Mouse (Mus musculus) midbrain, embryonic 13.5 days (tissue): ENCODE results near the gene Blvrb. TPM values are rescaled to one million over a fixed set of nuclear protein-coding genes. Genes with fewer than 3 reads are reported as not detected.
"Not testable (repeated sequence)": the region's sequence is repeated elsewhere in the genome, so short reads cannot be mapped to it uniquely, and the experiment has no call there.

Experiments
- ATAC-seq: fragments of 200-750 bp; cut with Nextera tagmentation; 2 replicates; pipeline ENCODE4 v1.8.0; 2017; ENCODE audit warnings: mild to moderate bottlenecking, moderate TSS enrichment, moderate library complexity
- H3K27ac ChIP-seq: fragments of 300-500 bp; sonication (generic); 2 replicates; pipeline ENCODE4 v1.5.1; 2015; ENCODE audit warnings: inconsistent platforms, mild to moderate bottlenecking, moderate library complexity
- H3K27me3 ChIP-seq: fragments of 300-500 bp; sonication (generic); 2 replicates; pipeline ENCODE4 v1.6.1; 2015; ENCODE audit warnings: mild to moderate bottlenecking, inconsistent platforms
- H3K36me3 ChIP-seq: fragments of 300-500 bp; sonication (generic); 2 replicates; pipeline ENCODE4 v1.6.1; 2015; ENCODE audit warnings: mild to moderate bottlenecking, inconsistent platforms
- H3K4me1 ChIP-seq: fragments of 300-500 bp; sonication (generic); replicated peaks from 2 replicates; pipeline ENCODE4 v1.6.1; 2015; ENCODE audit warnings: inconsistent platforms
- H3K4me2 ChIP-seq: fragments of 300-500 bp; sonication (generic); replicated peaks from 2 replicates; pipeline ENCODE4 v1.6.1; 2015; ENCODE audit warnings: moderate library complexity, mild to moderate bottlenecking, inconsistent platforms
- H3K4me3 ChIP-seq: fragments of 300-500 bp; sonication (generic); replicated peaks from 2 replicates; pipeline ENCODE4 v1.5.1; 2015; ENCODE audit warnings: mild to moderate bottlenecking, inconsistent platforms
- H3K9ac ChIP-seq: fragments of 300-500 bp; sonication (generic); replicated peaks from 2 replicates; pipeline ENCODE4 v1.6.1; 2015; ENCODE audit warnings: mild to moderate bottlenecking, inconsistent platforms
- H3K9me3 ChIP-seq: fragments of 300-500 bp; sonication (generic); 2 replicates; pipeline ENCODE4 v1.6.1; 2016; ENCODE audit warnings: mild to moderate bottlenecking, inconsistent platforms
- WGBS: fragments of 180-500 bp; shearing (Covaris S2); methylation state at CpG from one replicate; pipeline ENCODE4 v1.1.7; 2015; 5-methylcytosine and 5-hydroxymethylcytosine counted together
- polyA plus RNA-seq: library from polyadenylated mRNA; unstranded; fragments of >200 nt; fragmentation: Nextera tagmentation; extraction: Ambion mirVana; gene quantifications from 2 replicates; pipeline ENCODE4 v1.2.1, GENCODE M21; 2015

Gene Blvrb
- polyA plus RNA-seq, 1 experiment from 2014 or later, result 16.1 TPM

DNA sequence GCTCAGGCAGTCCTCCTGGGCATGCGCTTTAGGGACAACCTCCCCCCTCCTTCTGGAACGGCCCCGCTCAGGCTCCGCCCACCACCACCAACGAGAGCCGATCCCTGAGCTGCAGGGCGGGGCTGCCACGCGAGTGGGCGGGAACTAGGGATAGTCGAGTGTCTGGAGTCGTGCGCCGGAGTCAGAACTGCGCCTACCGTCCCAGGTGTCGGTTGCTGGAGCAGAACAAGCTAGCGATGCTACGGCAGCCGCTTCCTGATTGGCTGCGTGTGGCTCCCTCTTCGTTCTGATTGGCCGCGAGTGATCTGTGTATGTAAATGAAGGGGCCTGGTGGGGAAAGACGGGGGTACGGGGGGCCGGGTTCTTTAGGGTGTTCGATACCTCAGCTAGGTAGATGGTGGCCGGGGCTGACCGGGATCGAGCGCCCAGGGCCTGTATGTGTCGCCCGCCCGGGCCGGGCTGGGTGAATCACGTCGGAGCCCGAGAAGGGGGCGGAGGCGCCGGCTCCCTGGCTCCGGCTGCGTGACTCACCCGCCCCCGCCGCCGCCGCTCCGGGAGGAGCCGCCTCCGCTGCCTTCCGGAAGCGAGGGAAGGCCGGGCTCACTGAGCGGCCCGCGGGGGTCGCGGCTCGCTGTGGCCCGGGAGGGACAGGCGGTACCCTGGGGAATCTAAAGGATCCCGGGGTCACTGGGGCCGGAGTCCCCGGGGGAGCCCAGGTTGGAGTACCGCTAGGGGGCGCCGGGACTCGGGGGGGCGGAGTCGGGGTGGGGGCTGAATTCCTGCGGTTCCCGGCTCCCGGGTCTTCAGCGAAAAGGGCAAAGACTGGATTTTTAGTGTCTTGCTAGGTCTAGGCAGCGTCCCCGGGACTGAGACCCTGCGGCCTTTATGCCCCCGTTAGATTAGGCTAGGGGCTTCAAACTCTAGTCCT lies 39.3 kb downstream of the Blvrb start, which contains the start of gene Sertad1:
TSS of gene Sertad1 (plus strand) at position 141 of the 928 bp plus-strand sequence.
- WGBS, result under 1% methylated on average over 80 of the region's 80 CpGs
- peak within 1 kb of the TSS; percentile 86 for H3K27ac ChIP-seq
- peaks cover 22% of the 10 kb centered on the region; the same call in 1 of the 2 replicates for H3K4me1 ChIP-seq
- peak; percentile 98 for ATAC-seq
- peak within 1 kb of the TSS; percentile 76 for H3K9ac ChIP-seq
- H3K4me3 ChIP-seq, result peak within 1 kb of the TSS; percentile 69
- H3K27me3 ChIP-seq, result peaks cover 23% of the 10 kb centered on the region; the same call in 1 of the 2 replicates
- H3K9me3 ChIP-seq, result no peaks in the 10 kb centered on the region
- no peaks in the 10 kb centered on the region for H3K36me3 ChIP-seq
- H3K4me2 ChIP-seq, result peak within 1 kb of the TSS; percentile 59

DNA sequence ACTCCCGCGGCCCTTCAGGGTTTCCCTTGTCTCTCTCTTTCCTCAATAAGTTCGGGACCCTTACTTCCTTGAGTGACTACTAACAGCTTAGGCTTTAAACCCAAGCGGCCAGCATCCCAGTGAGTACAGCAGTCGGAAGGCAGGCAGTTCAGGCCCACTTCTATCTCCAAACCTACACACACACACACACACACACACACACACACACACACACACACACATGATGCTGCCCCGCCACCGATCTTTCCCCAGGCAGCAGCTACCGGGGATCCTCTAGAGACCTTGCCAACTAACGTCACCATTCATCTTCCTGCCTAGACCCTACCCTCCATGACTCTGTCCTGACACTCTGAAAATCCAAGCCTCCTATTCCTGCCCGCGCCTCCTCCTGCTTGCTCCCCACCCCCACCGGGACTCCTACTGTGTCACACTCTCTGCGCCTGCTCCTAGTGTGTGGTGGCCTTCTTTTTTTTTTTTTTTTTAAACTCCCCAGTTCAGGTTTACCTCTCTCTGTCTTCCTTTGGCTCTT lies 40.0 kb downstream of the Blvrb start:
- Histone ChIP-seq H3K4me2 (peak overlapping the region; percentile 59), H3K4me1 (peaks cover 22% of the 10 kb centered on the region; the same call in 1 of the 2 replicates), H3K36me3 (no peaks in the 10 kb centered on the region), H3K4me3 (peak overlapping the region; percentile 69), H3K27ac (peak overlapping the region; percentile 86), H3K9ac (peak overlapping the region; percentile 76; the same call in 1 of the 2 replicates), H3K27me3 (peaks cover 23% of the 10 kb centered on the region; the same call in 1 of the 2 replicates), H3K9me3 (no peaks in the 10 kb centered on the region)
- ATAC-seq, result no peak
- 2% methylated on average over 13 of the region's 13 CpGs for WGBS

DNA sequence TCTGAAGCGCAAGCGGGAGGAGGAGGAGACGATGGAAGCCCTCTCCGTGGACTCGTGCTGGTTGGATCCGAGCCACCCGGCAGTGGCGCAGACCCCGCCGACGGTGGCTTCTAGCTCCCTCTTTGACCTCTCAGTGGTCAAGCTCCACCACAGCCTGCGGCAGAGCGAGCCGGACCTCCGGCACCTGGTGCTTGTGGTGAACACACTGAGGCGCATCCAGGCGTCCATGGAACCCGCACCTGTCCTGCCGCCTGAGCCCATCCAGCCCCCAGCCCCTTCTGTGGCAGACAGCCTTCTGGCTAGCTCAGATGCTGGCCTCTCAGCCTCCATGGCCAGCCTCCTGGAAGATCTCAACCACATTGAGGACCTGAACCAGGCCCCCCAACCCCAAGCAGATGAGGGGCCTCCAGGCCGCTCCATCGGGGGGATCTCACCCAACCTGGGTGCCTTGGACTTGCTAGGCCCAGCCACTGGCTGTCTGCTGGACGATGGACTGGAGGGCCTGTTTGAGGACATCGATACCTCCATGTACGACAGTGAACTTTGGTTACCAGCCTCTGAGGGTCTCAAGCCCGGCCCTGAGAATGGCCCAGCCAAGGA lies 41.6 kb downstream of the Blvrb start:
- Histone ChIP-seq H3K27me3 (peaks cover 23% of the 10 kb centered on the region; the same call in 1 of the 2 replicates), H3K27ac (no peak overlapping the region), H3K4me3 (no peak overlapping the region), H3K36me3 (no peaks in the 10 kb centered on the region), H3K9me3 (no peaks in the 10 kb centered on the region), H3K9ac (0 out of 2 replicates have a peak overlapping the region, but pooled peaks have one; percentile 4), H3K4me2 (0 out of 2 replicates have a peak overlapping the region, but pooled peaks have one; percentile 1), H3K4me1 (peaks cover 22% of the 10 kb centered on the region; the same call in 1 of the 2 replicates)
- ATAC-seq, result no peak
- WGBS, result 87% methylated on average over 25 of the region's 25 CpGs

DNA sequence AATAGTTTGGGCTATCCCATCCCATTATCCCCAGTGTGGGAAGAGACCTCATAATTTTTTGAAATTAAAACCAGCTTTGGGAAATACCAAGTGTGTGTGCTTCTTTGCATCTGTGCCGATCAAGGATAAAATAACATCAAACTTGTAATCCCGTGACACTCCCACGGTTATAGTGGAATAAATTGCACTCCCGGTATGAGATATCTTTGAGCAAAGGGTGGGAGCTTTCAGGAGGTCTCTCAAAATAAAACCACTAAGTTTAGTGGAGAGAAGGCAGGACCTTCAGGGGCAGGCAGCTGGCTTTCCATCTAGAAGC lies 42.4 kb downstream of the Blvrb start:
- Histone ChIP-seq H3K27me3 (peaks cover 22% of the 10 kb centered on the region; the same call in 1 of the 2 replicates), H3K9me3 (no peaks in the 10 kb centered on the region), H3K4me3 (peak overlapping the region; percentile 34), H3K36me3 (no peaks in the 10 kb centered on the region), H3K4me2 (peak overlapping the region; percentile 54), H3K4me1 (peaks cover 22% of the 10 kb centered on the region; the same call in 1 of the 2 replicates), H3K9ac (peak overlapping the region; percentile 44; the same call in 1 of the 2 replicates), H3K27ac (peak overlapping the region; percentile 44; the same call in 1 of the 2 replicates)
- no peak for ATAC-seq
- WGBS, result 49% methylated on average over 4 of the region's 4 CpGs

DNA sequence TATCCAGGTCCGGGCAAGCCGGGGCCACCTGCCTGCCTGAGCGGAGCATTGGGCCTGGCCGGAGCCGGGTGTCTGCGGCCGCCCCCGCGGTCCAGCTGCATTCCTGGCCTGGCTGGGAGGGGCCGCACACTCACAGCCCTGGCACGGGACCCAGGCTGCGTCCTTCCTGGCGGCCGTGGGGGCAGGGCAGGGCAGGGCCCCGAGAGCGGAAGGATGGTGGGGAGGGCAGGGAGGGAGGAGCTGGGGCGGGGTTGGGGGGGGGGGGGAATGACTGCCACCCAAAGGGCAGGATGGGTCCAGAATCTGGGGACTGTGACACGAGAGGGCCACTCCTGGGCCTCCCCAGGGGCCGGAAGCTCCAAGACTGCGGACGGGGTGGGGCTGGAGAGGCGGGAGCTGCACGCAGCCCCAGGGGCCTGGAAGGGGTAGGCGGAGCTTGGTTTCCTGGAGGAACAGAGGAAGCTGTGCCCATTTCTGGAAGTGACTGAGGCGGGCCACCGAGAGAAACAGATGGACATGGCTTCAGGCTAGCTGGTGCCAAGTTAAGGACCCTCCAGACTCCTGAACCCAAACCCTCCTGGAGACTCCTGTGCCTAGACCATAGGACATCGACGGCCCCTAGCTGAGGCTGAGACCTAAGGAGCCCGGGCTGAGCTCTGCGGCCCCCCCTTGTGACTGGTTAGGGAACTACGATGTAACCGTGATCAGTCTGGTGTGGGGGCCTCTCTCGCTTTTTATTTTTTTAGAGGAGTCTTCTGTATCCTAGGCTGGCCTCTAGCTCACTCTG lies 43.0 kb downstream of the Blvrb start:
- Histone ChIP-seq H3K9me3 (no peaks in the 10 kb centered on the region), H3K27ac (peak overlapping the region; percentile 44; the same call in 1 of the 2 replicates), H3K4me3 (peak overlapping the region; percentile 34), H3K4me2 (peak overlapping the region; percentile 54), H3K4me1 (peaks cover 22% of the 10 kb centered on the region; the same call in 1 of the 2 replicates), H3K9ac (peak overlapping the region; percentile 44; the same call in 1 of the 2 replicates), H3K27me3 (peaks cover 17% of the 10 kb centered on the region; the same call in 1 of the 2 replicates), H3K36me3 (no peaks in the 10 kb centered on the region)
- WGBS, result under 1% methylated on average over 32 of the region's 33 CpGs
- ATAC-seq, result peak; percentile 31

DNA sequence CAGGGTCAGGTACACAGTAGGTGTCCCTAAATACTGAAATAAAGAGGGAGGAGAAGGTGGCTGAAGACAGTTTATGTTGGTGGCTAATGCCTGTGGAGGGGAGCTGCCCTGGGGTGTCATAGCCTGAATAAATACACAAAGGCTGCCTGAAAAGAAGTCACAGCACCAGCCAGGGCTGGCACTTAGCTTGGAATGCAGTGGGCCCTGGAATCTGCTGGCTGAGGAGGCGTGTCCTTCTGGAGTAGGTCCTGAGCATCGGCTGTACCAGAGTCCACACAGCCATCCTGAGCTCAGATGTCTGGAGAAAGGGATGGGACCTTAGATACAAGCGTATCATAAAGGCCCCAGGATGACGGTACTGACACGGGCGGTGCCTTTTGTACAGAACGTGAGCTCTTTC lies 44.1 kb downstream of the Blvrb start:
- Histone ChIP-seq H3K27me3 (peaks cover 16% of the 10 kb centered on the region; the same call in 1 of the 2 replicates), H3K36me3 (no peaks in the 10 kb centered on the region), H3K9me3 (no peaks in the 10 kb centered on the region), H3K4me2 (no peak overlapping the region), H3K4me3 (no peak overlapping the region), H3K4me1 (peaks cover 18% of the 10 kb centered on the region; the same call in 1 of the 2 replicates), H3K9ac (no peak overlapping the region), H3K27ac (no peak overlapping the region)
- ATAC-seq, result no peak
- 79% methylated on average over 7 of the region's 7 CpGs for WGBS

DNA sequence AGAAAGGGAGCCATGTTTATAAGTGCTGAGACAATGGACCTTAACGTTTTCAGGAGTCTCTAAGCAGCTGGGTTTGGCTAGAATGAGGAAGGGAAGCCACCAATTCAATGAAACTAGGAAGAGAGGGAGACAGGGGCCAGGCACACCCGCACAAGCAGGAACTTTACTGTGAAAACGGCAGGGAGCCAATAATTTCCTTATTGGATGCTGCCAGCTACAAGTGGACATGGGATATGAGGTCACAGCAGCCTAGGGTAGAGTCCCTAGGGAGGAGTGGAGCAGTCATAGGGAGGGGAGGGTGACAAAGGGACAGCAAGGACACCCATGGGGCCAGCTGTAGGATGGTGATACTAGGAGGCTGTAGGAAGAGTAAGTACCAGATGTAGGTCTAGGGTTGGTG lies 45.2 kb downstream of the Blvrb start:
- WGBS, result 84% methylated on average over 3 of the region's 3 CpGs
- no peak overlapping the region for H3K4me2 ChIP-seq

DNA sequence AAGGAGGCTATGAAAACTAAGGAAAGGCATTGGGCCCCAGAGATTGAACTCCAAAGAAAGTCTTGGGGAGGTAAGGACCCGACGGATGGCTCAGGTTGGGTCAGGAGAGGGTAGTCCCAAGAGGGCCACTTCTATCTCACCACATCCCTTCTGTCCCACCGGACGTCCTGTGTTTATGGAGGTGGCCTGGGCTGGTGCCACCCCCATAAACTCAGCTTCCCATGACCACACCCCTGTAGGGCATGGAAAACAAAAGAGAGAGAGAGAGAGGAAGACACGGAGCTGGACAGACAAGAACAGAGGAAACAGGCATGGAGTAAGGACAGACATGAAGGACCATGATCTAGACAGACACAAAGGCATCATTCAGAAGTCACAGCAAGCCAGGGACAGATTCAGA lies 45.7 kb downstream of the Blvrb start:
- no peak for ATAC-seq
- Histone ChIP-seq H3K27me3 (peaks cover 16% of the 10 kb centered on the region; the same call in 1 of the 2 replicates), H3K4me1 (peaks cover 7% of the 10 kb centered on the region; the same call in 1 of the 2 replicates), H3K36me3 (no peaks in the 10 kb centered on the region), H3K27ac (no peak overlapping the region), H3K9ac (no peak overlapping the region), H3K4me2 (no peak overlapping the region), H3K9me3 (no peaks in the 10 kb centered on the region), H3K4me3 (no peak overlapping the region)
- WGBS, result 88% methylated on average over 5 of the region's 5 CpGs

More for the DNA sequence above, 45.2 kb downstream of the Blvrb start:
- no peak overlapping the region for H3K9ac ChIP-seq
- no peaks in the 10 kb centered on the region for H3K9me3 ChIP-seq
- peaks cover 16% of the 10 kb centered on the region; the same call in 1 of the 2 replicates for H3K27me3 ChIP-seq
- H3K4me1 ChIP-seq, result peaks cover 9% of the 10 kb centered on the region; the same call in 1 of the 2 replicates
- no peaks in the 10 kb centered on the region for H3K36me3 ChIP-seq
- no peak for ATAC-seq
- no peak overlapping the region for H3K4me3 ChIP-seq
- H3K27ac ChIP-seq, result no peak overlapping the region

DNA sequence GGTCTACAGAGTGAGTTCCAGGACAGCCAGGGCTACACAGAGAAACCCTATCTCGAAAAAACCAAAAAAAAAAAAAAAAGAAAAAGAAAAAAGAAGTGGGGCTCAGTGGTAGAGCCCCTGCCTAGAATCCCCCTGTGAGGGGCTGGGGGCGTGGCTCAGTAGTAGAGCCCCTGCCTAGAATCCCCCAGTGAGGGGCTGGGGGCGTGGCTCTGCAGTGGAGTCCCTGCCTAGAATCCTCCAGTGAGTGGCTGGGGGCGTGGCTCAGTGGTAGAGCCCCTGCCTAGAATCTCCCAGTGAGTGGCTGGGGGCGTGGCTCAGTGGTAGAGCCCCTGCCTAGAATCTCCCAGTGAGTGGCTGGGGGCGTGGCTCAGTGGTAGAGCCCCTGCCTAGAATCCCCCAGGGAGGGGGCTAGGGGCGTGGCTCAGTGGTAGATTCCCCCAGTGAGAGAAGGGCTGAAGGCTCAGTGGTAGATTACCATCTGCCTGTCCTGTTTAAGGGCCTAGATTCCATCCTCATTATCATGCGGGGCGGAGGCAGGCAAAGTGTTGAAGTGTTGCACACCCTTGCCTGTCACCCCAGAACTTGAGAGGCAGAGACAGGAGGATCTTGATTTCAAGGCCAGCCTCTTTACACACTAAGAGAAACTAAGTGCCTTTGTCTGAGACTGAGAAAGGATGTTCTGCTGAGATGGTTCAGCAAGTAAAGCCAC lies 47.0 kb downstream of the Blvrb start:
- ATAC-seq, H3K36me3 ChIP-seq, H3K4me1 ChIP-seq, H3K27ac ChIP-seq, H3K9me3 ChIP-seq, H3K4me3 ChIP-seq, H3K4me2 ChIP-seq, H3K27me3 ChIP-seq, H3K9ac ChIP-seq: not testable (repeated sequence)
- 93% methylated on average over 9 of the region's 9 CpGs for WGBS

DNA sequence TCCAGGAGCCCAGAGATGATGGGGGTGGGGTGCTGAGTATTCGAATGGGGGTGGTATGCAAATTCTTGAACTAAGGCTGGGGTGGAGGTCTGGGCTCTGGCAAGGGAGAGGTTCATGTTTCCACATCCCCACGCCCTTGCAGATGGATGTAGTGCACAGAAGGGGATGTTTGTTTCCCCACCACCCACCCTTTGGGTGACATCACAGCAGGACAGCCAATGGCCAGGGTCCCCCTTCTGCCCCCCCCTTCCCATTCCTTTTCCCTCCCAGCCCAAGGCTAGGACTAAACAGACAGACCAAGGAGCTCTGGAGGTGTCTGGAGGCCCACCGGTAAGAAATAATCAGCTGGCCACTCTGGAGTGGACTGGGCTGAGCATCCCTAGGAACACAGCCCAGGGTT lies 51.3 kb downstream of the Blvrb start, which contains the start of gene Prx:
TSS of gene Prx (plus strand) at position 289 of the 400 bp plus-strand sequence.
- H3K9ac ChIP-seq, result no peak within 1 kb of the TSS
- ATAC-seq, result no peak
- no peaks in the 10 kb centered on the region for H3K27me3 ChIP-seq
- no peak within 1 kb of the TSS for H3K4me2 ChIP-seq
- H3K27ac ChIP-seq, result no peak within 1 kb of the TSS
- H3K4me1 ChIP-seq, result no peaks in the 10 kb centered on the region
- no peaks in the 10 kb centered on the region for H3K36me3 ChIP-seq
- no peaks in the 10 kb centered on the region for H3K9me3 ChIP-seq
- 65% methylated on average over 3 of the region's 3 CpGs for WGBS
- H3K4me3 ChIP-seq, result no peak within 1 kb of the TSS
